Mouse (Mus musculus): ENCODE results near the gene Fabp7. TPM values are rescaled to one million over a fixed set of nuclear protein-coding genes. Genes with fewer than 3 reads are reported as not detected.

Gene Fabp7
- 523 TPM in 1 of 2 replicates, not detected in the other for polyA plus RNA-seq (2012; ENCODE audit: insufficient read depth, insufficient read length, low replicate concordance, missing spikeins)

- 28% methylated on average over 7 of the region's 7 CpGs for WGBS
- H3K27ac ChIP-seq (ENCODE audit: insufficient read depth, low read depth, low read length) = no peak within 1 kb of the TSS
- H3K4me3 ChIP-seq (ENCODE audit: insufficient read depth, low read depth, low read length) = peak within 1 kb of the TSS; percentile 7; the same call in 1 of the 2 replicates
- no peak for TF ChIP-seq CTCF (IDR thresholded peaks at IDR 0.05; ENCODE audit: insufficient read depth, low read depth, low read length)
- TF ChIP-seq POLR2A (IDR thresholded peaks at IDR 0.05; ENCODE audit: insufficient read depth, low read depth, low read length) = no peak
- H3K4me1 ChIP-seq (ENCODE audit: control insufficient read depth, insufficient read depth, low read length) = no peaks in the 10 kb centered on the region; the same call in 1 of the 2 replicates
Measured at GRCm38 (mm10) chr10:57784876-57785150, at the start of gene Fabp7. Fabp7 (plus strand) TSS chr10:57784881.

GRCm38 (mm10) chr10:57740733-57741132 is 43.9 kb upstream of the Fabp7 start:
- Histone ChIP-seq H3K4me3 (ENCODE audit: insufficient read depth, low read depth, low read length) (no peak overlapping the region), H3K27ac (ENCODE audit: insufficient read depth, low read depth, low read length) (no peak overlapping the region), H3K4me1 (ENCODE audit: control insufficient read depth, insufficient read depth, low read length) (no peaks in the 10 kb centered on the region)
- 43% methylated on average over 4 of the region's 4 CpGs for WGBS
- TF ChIP-seq POLR2A (IDR thresholded peaks at IDR 0.05; ENCODE audit: insufficient read depth, low read depth, low read length) = no peak
- no peak for TF ChIP-seq CTCF (IDR thresholded peaks at IDR 0.05; ENCODE audit: insufficient read depth, low read depth, low read length)

- TF ChIP-seq POLR2A (IDR thresholded peaks at IDR 0.05; ENCODE audit: insufficient read depth, low read depth, low read length) (no peak), CTCF (IDR thresholded peaks at IDR 0.05; ENCODE audit: insufficient read depth, low read depth, low read length) (no peak)
- 79% methylated on average over 2 of the region's 2 CpGs for WGBS
- Histone ChIP-seq H3K4me3 (ENCODE audit: insufficient read depth, low read depth, low read length) (no peak overlapping the region), H3K4me1 (ENCODE audit: control insufficient read depth, insufficient read depth, low read length) (no peaks in the 10 kb centered on the region), H3K27ac (ENCODE audit: insufficient read depth, low read depth, low read length) (no peak overlapping the region)
Measured at GRCm38 (mm10) chr10:57741351-57741750, 43.3 kb upstream of the Fabp7 start.

GRCm38 (mm10) chr10:57743045-57743444 is 41.6 kb upstream of the Fabp7 start:
- H3K27ac ChIP-seq (ENCODE audit: insufficient read depth, low read depth, low read length) = no peak overlapping the region
- no peak overlapping the region for H3K4me3 ChIP-seq (ENCODE audit: insufficient read depth, low read depth, low read length)
- WGBS = 62% methylated on average over 7 of the region's 7 CpGs
- H3K4me1 ChIP-seq (ENCODE audit: control insufficient read depth, insufficient read depth, low read length) = no peaks in the 10 kb centered on the region
- TF ChIP-seq CTCF (IDR thresholded peaks at IDR 0.05; ENCODE audit: insufficient read depth, low read depth, low read length) (no peak), POLR2A (IDR thresholded peaks at IDR 0.05; ENCODE audit: insufficient read depth, low read depth, low read length) (no peak)

- under 1% methylated on average over 6 of the region's 6 CpGs for WGBS
- Histone ChIP-seq H3K4me1 (ENCODE audit: control insufficient read depth, insufficient read depth, low read length) (no peaks in the 10 kb centered on the region), H3K27ac (ENCODE audit: insufficient read depth, low read depth, low read length) (no peak overlapping the region), H3K4me3 (ENCODE audit: insufficient read depth, low read depth, low read length) (no peak overlapping the region)
- no peak for TF ChIP-seq POLR2A (IDR thresholded peaks at IDR 0.05; ENCODE audit: insufficient read depth, low read depth, low read length)
- no peak for TF ChIP-seq CTCF (IDR thresholded peaks at IDR 0.05; ENCODE audit: insufficient read depth, low read depth, low read length)
Measured at GRCm38 (mm10) chr10:57743606-57744016, 41.1 kb upstream of the Fabp7 start.

GRCm38 (mm10) chr10:57744128-57744765 is 40.4 kb upstream of the Fabp7 start:
- no peak for TF ChIP-seq CTCF (IDR thresholded peaks at IDR 0.05; ENCODE audit: insufficient read depth, low read depth, low read length)
- TF ChIP-seq POLR2A (IDR thresholded peaks at IDR 0.05; ENCODE audit: insufficient read depth, low read depth, low read length) = no peak
- H3K4me1 ChIP-seq (ENCODE audit: control insufficient read depth, insufficient read depth, low read length) = no peaks in the 10 kb centered on the region
- H3K27ac ChIP-seq (ENCODE audit: insufficient read depth, low read depth, low read length) = no peak overlapping the region
- H3K4me3 ChIP-seq (ENCODE audit: insufficient read depth, low read depth, low read length) = no peak overlapping the region
- WGBS = 8% methylated on average over 2 of the region's 2 CpGs

- Histone ChIP-seq H3K4me3 (ENCODE audit: insufficient read depth, low read depth, low read length) (no peak overlapping the region), H3K4me1 (ENCODE audit: control insufficient read depth, insufficient read depth, low read length) (no peaks in the 10 kb centered on the region), H3K27ac (ENCODE audit: insufficient read depth, low read depth, low read length) (no peak overlapping the region)
- TF ChIP-seq POLR2A (IDR thresholded peaks at IDR 0.05; ENCODE audit: insufficient read depth, low read depth, low read length) = no peak
- TF ChIP-seq CTCF (IDR thresholded peaks at IDR 0.05; ENCODE audit: insufficient read depth, low read depth, low read length) = no peak
Measured at GRCm38 (mm10) chr10:57745452-57745851, 39.2 kb upstream of the Fabp7 start.

GRCm38 (mm10) chr10:57747127-57747526 is 37.6 kb upstream of the Fabp7 start:
- no peaks in the 10 kb centered on the region for H3K4me1 ChIP-seq (ENCODE audit: control insufficient read depth, insufficient read depth, low read length)

GRCm38 (mm10) chr10:57753343-57753742 is 31.3 kb upstream of the Fabp7 start:
- Histone ChIP-seq H3K4me1 (ENCODE audit: control insufficient read depth, insufficient read depth, low read length) (no peaks in the 10 kb centered on the region), H3K27ac (ENCODE audit: insufficient read depth, low read depth, low read length) (no peak overlapping the region), H3K4me3 (ENCODE audit: insufficient read depth, low read depth, low read length) (no peak overlapping the region)
- TF ChIP-seq CTCF (IDR thresholded peaks at IDR 0.05; ENCODE audit: insufficient read depth, low read depth, low read length) = no peak
- no peak for TF ChIP-seq POLR2A (IDR thresholded peaks at IDR 0.05; ENCODE audit: insufficient read depth, low read depth, low read length)
- 95% methylated on average over 1 of the region's 1 CpGs for WGBS

More at GRCm38 (mm10) chr10:57747127-57747526, 37.6 kb upstream of the Fabp7 start:
- Histone ChIP-seq H3K27ac (ENCODE audit: insufficient read depth, low read depth, low read length) (no peak overlapping the region), H3K4me3 (ENCODE audit: insufficient read depth, low read depth, low read length) (no peak overlapping the region)
- TF ChIP-seq CTCF (IDR thresholded peaks at IDR 0.05; ENCODE audit: insufficient read depth, low read depth, low read length) (no peak), POLR2A (IDR thresholded peaks at IDR 0.05; ENCODE audit: insufficient read depth, low read depth, low read length) (no peak)

All from olfactory bulb, adult 2 months (tissue).